Mouse (Mus musculus) hindbrain, embryonic 16.5 days (tissue): ENCODE measurements around the gene Rph3al. TPM values are rescaled to one million over a fixed set of nuclear protein-coding genes. Genes with fewer than 3 reads are reported as not detected.
A peak's percentile ranks its signal among the peaks of the same experiment; 100 is the strongest.

Source experiments
- ATAC-seq: fragments of 200-750 bp; cut with Nextera tagmentation; 2 replicates; pipeline ENCODE4 v1.8.0; 2017; ENCODE audit warnings: moderate TSS enrichment, moderate library complexity
- H3K27ac ChIP-seq: fragments of 300-500 bp; sonication (generic); 2 replicates; pipeline ENCODE4 v1.5.1; 2014; ENCODE audit warnings: low read depth, mild to moderate bottlenecking, control low read depth, low read length, moderate library complexity
- H3K27me3 ChIP-seq: fragments of 300-500 bp; sonication (generic); replicated peaks from 2 replicates; pipeline ENCODE4 v1.6.1; 2014; ENCODE audit warnings: low read length; ENCODE audit not compliant: control insufficient read depth, insufficient read depth
- H3K36me3 ChIP-seq: fragments of 300-500 bp; sonication (generic); 2 replicates; pipeline ENCODE4 v1.6.1; 2014; ENCODE audit warnings: mild to moderate bottlenecking, low read length, moderate library complexity, mixed read lengths; ENCODE audit not compliant: control insufficient read depth, insufficient read depth
- H3K4me1 ChIP-seq: fragments of 300-500 bp; sonication (generic); 2 replicates; pipeline ENCODE4 v1.6.1; 2014; ENCODE audit warnings: low read depth, low read length; ENCODE audit not compliant: control insufficient read depth, insufficient read depth
- H3K4me2 ChIP-seq: fragments of 300-500 bp; sonication (generic); 2 replicates; pipeline ENCODE4 v1.6.1; 2014; ENCODE audit warnings: mild to moderate bottlenecking, low read length, control low read depth, moderate library complexity
- H3K4me3 ChIP-seq: fragments of 300-500 bp; sonication (generic); 2 replicates; pipeline ENCODE4 v1.5.1; 2014; ENCODE audit warnings: mild to moderate bottlenecking, low read length, control low read depth, moderate library complexity
- H3K9ac ChIP-seq: fragments of 300-500 bp; sonication (generic); 2 replicates; pipeline ENCODE4 v1.6.1; 2014; ENCODE audit warnings: low read depth, mild to moderate bottlenecking, control low read depth, low read length, moderate library complexity
- H3K9me3 ChIP-seq: fragments of 300-500 bp; sonication (generic); 2 replicates; pipeline ENCODE4 v1.6.1; 2014; ENCODE audit warnings: mild to moderate bottlenecking, low read length, moderate library complexity; ENCODE audit not compliant: control insufficient read depth
- WGBS: fragments of 180-500 bp; shearing (Covaris S2); extraction: QIAGEN DNeasy Blood & Tissue Kit; methylation state at CpG from one replicate; pipeline ENCODE4 v1.1.7; 2014; 5-methylcytosine and 5-hydroxymethylcytosine counted together
- polyA plus RNA-seq: library from polyadenylated mRNA; unstranded; fragments of >200 nt; fragmentation: Nextera tagmentation; extraction: Ambion mirVana; gene quantifications from 2 replicates; pipeline ENCODE4 v1.2.1, GENCODE M21; 2015

The Rph3al gene
- polyA plus RNA-seq, 1 experiment from 2014 or later: 3.4 TPM

GRCm38 (mm10) chr11:75972188-75972587 lies 34.0 kb upstream of the Rph3al start:
- H3K4me3 ChIP-seq: no peak overlapping the region
- no peak overlapping the region for H3K9ac ChIP-seq
- no peaks in the 10 kb centered on the region for H3K9me3 ChIP-seq
- no peaks in the 10 kb centered on the region; the same call in 1 of the 2 replicates for H3K27me3 ChIP-seq
- ATAC-seq: no peak
- WGBS: 86% methylated on average over 3 of the region's 3 CpGs
- H3K36me3 ChIP-seq: no peaks in the 10 kb centered on the region
- no peak overlapping the region for H3K4me2 ChIP-seq
- peaks cover 7% of the 10 kb centered on the region for H3K4me1 ChIP-seq
- no peak overlapping the region for H3K27ac ChIP-seq

GRCm38 (mm10) chr11:75970629-75971028 lies 32.4 kb upstream of the Rph3al start:
- Histone ChIP-seq H3K4me1 (peaks cover 20% of the 10 kb centered on the region), H3K27ac (no peak overlapping the region), H3K27me3 (peaks cover 2% of the 10 kb centered on the region; the same call in 1 of the 2 replicates), H3K4me2 (no peak overlapping the region), H3K9me3 (no peaks in the 10 kb centered on the region), H3K36me3 (no peaks in the 10 kb centered on the region), H3K9ac (no peak overlapping the region), H3K4me3 (no peak overlapping the region)
- ATAC-seq: no peak
- WGBS: 19% methylated on average over 3 of the region's 3 CpGs

- Histone ChIP-seq H3K4me2 (no peak overlapping the region), H3K4me1 (peaks cover 29% of the 10 kb centered on the region), H3K27me3 (peaks cover 3% of the 10 kb centered on the region; the same call in 1 of the 2 replicates), H3K27ac (no peak overlapping the region), H3K9ac (no peak overlapping the region), H3K9me3 (no peaks in the 10 kb centered on the region), H3K4me3 (no peak overlapping the region), H3K36me3 (no peaks in the 10 kb centered on the region)
- WGBS: 80% methylated on average over 6 of the region's 6 CpGs
- no peak for ATAC-seq
Measured at GRCm38 (mm10) chr11:75968761-75969160, 30.5 kb upstream of the Rph3al start.

- under 1% methylated on average over 90 of the region's 90 CpGs for WGBS
- ATAC-seq: peak; percentile 56
- 0 out of 2 replicates have a peak overlapping the region, but pooled peaks have one; percentile 7 for H3K27ac ChIP-seq
- H3K9me3 ChIP-seq: no peaks in the 10 kb centered on the region
- peaks cover 27% of the 10 kb centered on the region for H3K4me1 ChIP-seq
- no peaks in the 10 kb centered on the region for H3K36me3 ChIP-seq
- H3K27me3 ChIP-seq: peaks cover 3% of the 10 kb centered on the region; the same call in 1 of the 2 replicates
- H3K4me3 ChIP-seq: peak overlapping the region; percentile 64
- peak overlapping the region; percentile 71 for H3K9ac ChIP-seq
- H3K4me2 ChIP-seq: peak overlapping the region; percentile 98
Measured at GRCm38 (mm10) chr11:75966401-75967372, 28.5 kb upstream of the Rph3al start.

GRCm38 (mm10) chr11:75965674-75966400 lies 27.6 kb upstream of the Rph3al start:
- no peak overlapping the region for H3K27ac ChIP-seq
- H3K4me1 ChIP-seq: peaks cover 27% of the 10 kb centered on the region
- peaks cover 3% of the 10 kb centered on the region; the same call in 1 of the 2 replicates for H3K27me3 ChIP-seq
- H3K36me3 ChIP-seq: no peaks in the 10 kb centered on the region
- WGBS: 6% methylated on average over 28 of the region's 28 CpGs
- H3K4me2 ChIP-seq: peak overlapping the region; percentile 98
- ATAC-seq: no peak
- no peaks in the 10 kb centered on the region for H3K9me3 ChIP-seq
- H3K9ac ChIP-seq: peak overlapping the region; percentile 71
- H3K4me3 ChIP-seq: peak overlapping the region; percentile 64

GRCm38 (mm10) chr11:75964476-75964730 lies 26.2 kb upstream of the Rph3al start:
- 23% methylated on average over 4 of the region's 4 CpGs for WGBS
- Histone ChIP-seq H3K4me1 (peaks cover 27% of the 10 kb centered on the region), H3K4me2 (no peak overlapping the region), H3K27me3 (peaks cover 3% of the 10 kb centered on the region; the same call in 1 of the 2 replicates), H3K9ac (no peak overlapping the region), H3K27ac (no peak overlapping the region), H3K4me3 (no peak overlapping the region), H3K9me3 (no peaks in the 10 kb centered on the region), H3K36me3 (no peaks in the 10 kb centered on the region)
- no peak for ATAC-seq

- Histone ChIP-seq H3K36me3 (no peaks in the 10 kb centered on the region), H3K27ac (peak overlapping the region; percentile 68), H3K4me1 (peaks cover 27% of the 10 kb centered on the region), H3K9ac (no peak overlapping the region), H3K4me3 (no peak overlapping the region), H3K4me2 (no peak overlapping the region), H3K9me3 (no peaks in the 10 kb centered on the region), H3K27me3 (peaks cover 3% of the 10 kb centered on the region; the same call in 1 of the 2 replicates)
- WGBS: 13% methylated on average over 11 of the region's 11 CpGs
- ATAC-seq: no peak
Measured at GRCm38 (mm10) chr11:75963730-75964475, 25.7 kb upstream of the Rph3al start.

GRCm38 (mm10) chr11:75961782-75962181 lies 23.6 kb upstream of the Rph3al start:
- H3K27me3 ChIP-seq: peaks cover 3% of the 10 kb centered on the region; the same call in 1 of the 2 replicates
- no peak overlapping the region for H3K9ac ChIP-seq
- whole genome bisulfite sequencing: 88% methylated on average over 7 of the region's 7 CpGs
- H3K9me3 ChIP-seq: no peaks in the 10 kb centered on the region
- H3K4me3 ChIP-seq: no peak overlapping the region
- peaks cover 21% of the 10 kb centered on the region for H3K4me1 ChIP-seq
- no peak overlapping the region for H3K4me2 ChIP-seq
- H3K27ac ChIP-seq: no peak overlapping the region
- H3K36me3 ChIP-seq: no peaks in the 10 kb centered on the region
- no peak for ATAC-seq
